Comparison of ENCODE assay signal across 10 mouse cellular contexts in the genomic region with DNA sequence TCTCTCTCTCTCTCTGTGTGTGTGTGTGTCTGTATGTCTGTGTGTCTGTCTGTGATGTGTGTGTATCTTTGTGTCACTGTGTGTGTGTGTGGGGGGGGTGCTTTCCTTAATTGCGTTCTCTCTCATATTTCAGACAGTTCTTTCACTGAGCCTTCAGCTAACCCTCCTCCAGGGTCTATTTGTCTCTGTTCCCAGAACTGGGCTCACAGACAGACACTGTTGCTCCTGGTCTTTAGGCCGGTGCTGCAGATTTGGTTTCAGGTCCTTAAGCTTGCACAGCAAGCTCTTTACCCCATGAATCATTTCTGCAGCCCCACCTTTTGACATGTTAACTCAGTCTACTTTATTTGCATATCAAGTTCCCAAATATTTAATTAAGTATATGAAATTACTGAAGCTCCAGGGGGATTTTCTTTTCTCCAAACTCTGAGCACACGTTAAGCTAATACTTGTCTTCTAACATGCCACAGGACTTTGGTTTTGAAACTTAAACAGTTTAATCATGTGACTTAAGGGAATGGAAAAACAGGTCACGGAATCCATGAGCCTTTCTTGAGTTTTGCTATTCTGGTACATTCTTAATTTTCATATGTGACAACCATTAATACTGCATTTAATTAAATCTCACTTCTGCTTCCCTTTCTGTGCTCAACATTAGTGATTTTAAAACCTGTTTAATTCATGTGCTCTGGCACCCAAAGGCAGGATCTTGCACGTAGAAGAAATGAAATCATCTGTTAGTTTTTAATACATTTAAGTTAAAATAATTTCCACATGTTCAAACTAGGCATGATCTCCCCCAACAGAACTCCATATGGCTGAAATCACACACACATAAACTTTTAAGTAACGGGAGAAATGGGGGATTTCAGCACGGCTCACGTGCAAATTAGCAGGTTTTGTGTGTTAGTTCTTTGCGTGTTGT. TPM values are rescaled to one million over a fixed set of nuclear protein-coding genes. Genes with fewer than 3 reads are reported as not detected.
DNase-seq lines count a peak whose midpoint lies in the region; ATAC-seq and TF ChIP-seq lines count a peak whose summit lies in the region.
"Had no signal": no experiment of that assay in that cellular context is flagged by ENCODE, and none has a peak within 500 bp of the region (broad histone marks: within the 10 kb centered on the region; RNA-seq: fewer than 3 reads in every experiment).

No protein-coding gene starts in this region.

- no peak for ATAC-seq in heart, postnatal 0 days (ENCODE audit: insufficient read depth, low read depth)
- no peak for ATAC-seq in lung, postnatal 0 days
- no peak for ATAC-seq in forebrain, embryonic 15.5 days (replicated peaks)
- no peak for ATAC-seq in stomach, embryonic 16.5 days (ENCODE audit: insufficient read depth, low FRiP score)

- H3K4me1 ChIP-seq in heart, postnatal 0 days (ENCODE audit: control insufficient read depth, insufficient read depth) = no peaks in the 10 kb centered on the region
- peaks cover 7% of the 10 kb centered on the region; the same call in 1 of the 2 replicates for H3K4me1 ChIP-seq in lung, postnatal 0 days (ENCODE audit: insufficient read depth, low read depth, low read length)
- peaks cover 7% of the 10 kb centered on the region for H3K4me1 ChIP-seq in lung, adult 2 months (ENCODE audit: control insufficient read depth, insufficient read depth, low read length)
- H3K4me1 ChIP-seq in forebrain, embryonic 15.5 days = peaks cover 6% of the 10 kb centered on the region; the same call in 1 of the 2 replicates
- H3K4me1 ChIP-seq in stomach, embryonic 16.5 days (ENCODE audit: control insufficient read depth, insufficient read depth, low read length) = peaks cover 21% of the 10 kb centered on the region
- H3K4me1 ChIP-seq: megakaryocyte, embryonic 14.5 days; neural tube, embryonic 12.5 days had no signal

- 81% methylated on average over 9 of the region's 9 CpGs for WGBS in heart, postnatal 0 days
- WGBS in lung, postnatal 0 days = 69% methylated on average over 9 of the region's 9 CpGs
- WGBS in lung, adult 2 months = 73% methylated on average over 9 of the region's 9 CpGs
- WGBS in forebrain, embryonic 15.5 days = 59% methylated on average over 9 of the region's 9 CpGs
- WGBS in stomach, embryonic 16.5 days = 48% methylated on average over 9 of the region's 9 CpGs

- no peak for DNase-seq in heart, postnatal 0 days (ENCODE audit: low spot score)
- DNase-seq in heart, postnatal 10 days = no peak
- no peak for DNase-seq in lung, postnatal 0 days (ENCODE audit: low spot score)
- DNase-seq in lung, adult 2 months = no peak
- no peak for DNase-seq in right cerebral cortex, postnatal 10 days (ENCODE audit: low spot score in 2 of 2)
- DNase-seq in layer of hippocampus, adult 11-12 months (ENCODE audit: low spot score) = no peak

- no peak for TF ChIP-seq EP300 in heart, postnatal 0 days (IDR thresholded peaks at IDR 0.05; ENCODE audit: low read depth)
- no peak for TF ChIP-seq EP300 in lung, postnatal 0 days (IDR thresholded peaks at IDR 0.05)

- H3K27ac ChIP-seq in heart, postnatal 0 days (ENCODE audit: low read depth) = peak overlapping the region; percentile 78
- H3K27ac ChIP-seq in lung, postnatal 0 days (ENCODE audit: low read length) = peak overlapping the region; percentile 52
- H3K27ac ChIP-seq in forebrain, embryonic 15.5 days (replicated peaks) = peak overlapping the region; percentile 34; the same call in 1 of the 2 replicates
- H3K27ac ChIP-seq in stomach, embryonic 16.5 days (ENCODE audit: low read length) = peak overlapping the region; percentile 66
- H3K27ac ChIP-seq: neural tube, embryonic 12.5 days had no signal

- intact Hi-C loops in heart, postnatal 10 days (cut with DNase I) = loop anchor here (5.0 kb wide), 1 partner anchor 108 kb away; no protein-coding TSS in a partner anchor

- no peaks in the 10 kb centered on the region for H3K27me3 ChIP-seq in heart, postnatal 0 days (ENCODE audit: control insufficient read depth, insufficient read depth, low read length)
- H3K27me3 ChIP-seq in lung, postnatal 0 days (replicated peaks; ENCODE audit: insufficient read depth, low read length) = no peaks in the 10 kb centered on the region
- no peaks in the 10 kb centered on the region for H3K27me3 ChIP-seq in forebrain, embryonic 15.5 days
- H3K27me3 ChIP-seq in stomach, embryonic 16.5 days (ENCODE audit: control insufficient read depth, insufficient read depth, low read length) = no peaks in the 10 kb centered on the region
- H3K27me3 ChIP-seq: neural tube, embryonic 12.5 days had no signal

- no peak overlapping the region for H3K9ac ChIP-seq in heart, postnatal 0 days (replicated peaks; ENCODE audit: low read depth, low read length)
- H3K9ac ChIP-seq in lung, postnatal 0 days (replicated peaks; ENCODE audit: low read depth) = no peak overlapping the region
- H3K9ac ChIP-seq in forebrain, embryonic 15.5 days (replicated peaks) = no peak overlapping the region
- no peak overlapping the region for H3K9ac ChIP-seq in stomach, embryonic 16.5 days (ENCODE audit: low read length)
- H3K9ac ChIP-seq: neural tube, embryonic 12.5 days had no signal

- H3K36me3 ChIP-seq in heart, postnatal 0 days (replicated peaks; ENCODE audit: control insufficient read depth, insufficient read depth, low read length) = no peaks in the 10 kb centered on the region
- no peaks in the 10 kb centered on the region for H3K36me3 ChIP-seq in lung, postnatal 0 days (ENCODE audit: insufficient read depth, low read length)
- H3K36me3 ChIP-seq in forebrain, embryonic 15.5 days = no peaks in the 10 kb centered on the region
- H3K36me3 ChIP-seq in stomach, embryonic 16.5 days (ENCODE audit: control insufficient read depth, insufficient read depth, low read length) = no peaks in the 10 kb centered on the region
- H3K36me3 ChIP-seq: neural tube, embryonic 12.5 days had no signal

- H3K4me2 ChIP-seq in heart, postnatal 0 days (ENCODE audit: low read depth, low read length) = no peak overlapping the region
- H3K4me2 ChIP-seq in lung, postnatal 0 days (replicated peaks; ENCODE audit: low read depth, low read length) = no peak overlapping the region
- no peak overlapping the region for H3K4me2 ChIP-seq in forebrain, embryonic 15.5 days (replicated peaks)
- no peak overlapping the region for H3K4me2 ChIP-seq in stomach, embryonic 16.5 days (ENCODE audit: low read depth, low read length)
- H3K4me2 ChIP-seq: neural tube, embryonic 12.5 days had no signal

- TF ChIP-seq CTCF in heart, postnatal 0 days (IDR thresholded peaks at IDR 0.05; ENCODE audit: low read depth) = no peak
- no peak for TF ChIP-seq CTCF in lung, postnatal 0 days (IDR thresholded peaks at IDR 0.05)
- TF ChIP-seq CTCF in lung, adult 2 months (IDR thresholded peaks at IDR 0.05; ENCODE audit: insufficient read depth, low read length) = no peak

- no peak for TF ChIP-seq POLR2A in lung, adult 2 months (IDR thresholded peaks at IDR 0.05; ENCODE audit: borderline replicate concordance, extremely low read depth, low read depth, low read length)

- no peak overlapping the region for H3K4me3 ChIP-seq in heart, postnatal 0 days (ENCODE audit: low read depth, low read length)
- H3K4me3 ChIP-seq in lung, postnatal 0 days (ENCODE audit: low read depth, low read length) = no peak overlapping the region
- no peak overlapping the region for H3K4me3 ChIP-seq in lung, adult 2 months (replicated peaks; ENCODE audit: extremely low read depth, low read depth, low read length)
- H3K4me3 ChIP-seq in forebrain, embryonic 15.5 days = no peak overlapping the region
- H3K4me3 ChIP-seq in stomach, embryonic 16.5 days (replicated peaks; ENCODE audit: low read length) = no peak overlapping the region
- H3K4me3 ChIP-seq: megakaryocyte, embryonic 14.5 days; neural tube, embryonic 12.5 days had no signal

- no peaks in the 10 kb centered on the region for H3K9me3 ChIP-seq in heart, postnatal 0 days (replicated peaks; ENCODE audit: control insufficient read depth, low read length)
- no peaks in the 10 kb centered on the region for H3K9me3 ChIP-seq in lung, postnatal 0 days (ENCODE audit: low read length)
- no peaks in the 10 kb centered on the region for H3K9me3 ChIP-seq in forebrain, embryonic 15.5 days
- H3K9me3 ChIP-seq in stomach, embryonic 16.5 days (replicated peaks; ENCODE audit: control insufficient read depth, low read length) = no peaks in the 10 kb centered on the region
- H3K9me3 ChIP-seq: megakaryocyte, embryonic 14.5 days; neural tube, embryonic 12.5 days had no signal

RNA-seq across cellular contexts. Expression of gene Tgfbr2, which starts 44.3 kb away (rescaled TPM):
- total RNA-seq in heart, postnatal 0 days (2014; rRNA removed; ENCODE audit: low replicate concordance) = 70.8 and 81.4 TPM in 2 replicates
- polyA plus RNA-seq in heart, postnatal 0 days (2015; fragmentation: Nextera tagmentation; extraction: Ambion mirVana) = 15.1 and 16.0 TPM in 2 replicates
- 10 to 100 TPM; 56.8 to 60.9 TPM for total RNA-seq in heart, postnatal 10 days (2021)
- polyA plus RNA-seq in lung, postnatal 0 days (2015; fragmentation: Nextera tagmentation; extraction: Ambion mirVana) = 62.2 and 68.0 TPM in 2 replicates
- 135 and 146 TPM in 2 replicates for polyA plus RNA-seq in lung, adult 2 months (2012; rRNA removed)
- 6.0 and 6.1 TPM in 2 replicates for polyA plus RNA-seq in forebrain, embryonic 15.5 days (2015; fragmentation: Nextera tagmentation; extraction: Ambion mirVana)
- 33.8 and 35.1 TPM in 2 replicates for polyA plus RNA-seq in stomach, embryonic 16.5 days (2015; fragmentation: Nextera tagmentation; extraction: Ambion mirVana)
